Mouse (Mus musculus) B cell, adult 2 months (primary cell): ENCODE measurements around the gene P3h2.

ENCODE experiments used
- DNase-seq, 2 experiments: peaks; one replicate each; pipeline ENCODE4 v3.0.0; 2022

The P3h2 gene

DNA sequence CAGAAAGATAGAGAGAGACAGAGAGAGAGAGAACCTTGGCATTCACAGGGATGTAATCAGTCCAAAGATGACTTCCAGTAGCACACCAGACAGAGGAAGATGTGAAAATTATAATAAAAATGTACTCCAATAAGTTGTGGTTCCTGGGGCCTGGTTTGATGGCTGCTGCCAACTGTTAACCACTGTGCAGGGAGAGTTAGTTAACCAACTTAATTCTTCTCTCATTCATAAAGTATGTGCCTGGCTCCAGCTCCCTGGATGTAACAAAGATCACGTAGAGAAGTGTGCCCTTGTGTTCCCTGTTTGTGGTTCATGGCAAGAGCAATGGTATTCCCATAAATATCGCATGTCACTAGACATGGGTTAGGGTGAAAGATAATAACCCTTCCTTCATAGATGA is 128.4 kb downstream of the P3h2 start:
- no peak for DNase-seq

DNA sequence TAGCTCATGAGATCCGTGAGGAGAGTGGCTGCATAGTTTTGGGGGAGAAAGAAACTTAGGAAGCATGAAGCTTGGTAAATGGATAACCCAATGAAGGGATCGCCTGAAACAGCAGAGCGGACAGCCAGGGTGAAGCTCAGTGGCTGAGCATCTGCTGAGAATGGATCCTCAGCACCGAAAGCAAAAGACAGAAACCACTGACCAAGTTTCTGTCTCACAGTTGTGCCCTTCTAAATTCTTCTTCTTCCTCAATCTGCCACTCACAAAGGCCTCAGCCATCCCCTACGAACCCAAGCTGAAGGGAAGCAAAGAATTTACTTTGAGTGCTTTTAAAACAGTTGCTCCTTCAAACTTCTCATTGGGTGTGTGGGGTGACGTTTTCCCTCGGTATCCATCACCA is 134.3 kb downstream of the P3h2 start:
- no peak for DNase-seq

DNA sequence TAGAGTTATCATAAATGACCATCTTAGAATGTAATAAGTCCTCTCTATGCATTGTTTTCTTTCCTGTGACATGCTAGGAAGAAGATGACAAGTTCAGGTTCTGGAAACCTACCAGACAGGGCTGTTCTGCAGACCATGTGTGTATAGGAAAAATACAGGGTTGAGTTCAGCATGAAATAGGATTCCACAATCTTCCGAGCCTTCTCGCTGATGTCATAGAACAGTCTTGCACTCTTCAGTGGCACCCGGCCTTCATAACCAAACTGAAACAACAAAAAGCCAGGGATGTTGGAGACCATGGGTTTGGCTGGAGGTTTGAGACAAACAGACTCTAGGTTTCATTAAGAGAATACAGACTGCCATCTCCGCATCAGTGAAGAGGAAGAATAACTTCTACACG is 134.9 kb downstream of the P3h2 start:
- DNase-seq = no peak

DNA sequence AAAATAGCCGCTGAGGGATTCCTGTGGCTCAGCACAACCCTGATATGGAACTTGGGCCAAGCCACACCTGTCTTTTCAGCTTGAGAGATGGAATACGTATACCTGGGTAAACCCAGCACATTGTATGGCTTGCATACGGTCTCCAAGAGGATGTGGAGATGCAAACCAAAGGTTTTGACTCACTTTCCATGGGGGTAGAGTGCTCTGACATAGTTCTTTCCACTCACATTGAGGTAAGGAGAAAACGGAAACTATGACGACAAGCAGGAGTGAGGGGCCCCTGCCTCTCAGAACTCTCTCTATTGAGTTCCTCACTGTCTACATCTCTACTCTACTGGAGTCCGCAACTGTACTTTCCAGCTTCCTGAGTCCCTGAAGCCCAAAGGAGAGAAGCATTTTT is 135.4 kb downstream of the P3h2 start:
- no peak for DNase-seq

DNA sequence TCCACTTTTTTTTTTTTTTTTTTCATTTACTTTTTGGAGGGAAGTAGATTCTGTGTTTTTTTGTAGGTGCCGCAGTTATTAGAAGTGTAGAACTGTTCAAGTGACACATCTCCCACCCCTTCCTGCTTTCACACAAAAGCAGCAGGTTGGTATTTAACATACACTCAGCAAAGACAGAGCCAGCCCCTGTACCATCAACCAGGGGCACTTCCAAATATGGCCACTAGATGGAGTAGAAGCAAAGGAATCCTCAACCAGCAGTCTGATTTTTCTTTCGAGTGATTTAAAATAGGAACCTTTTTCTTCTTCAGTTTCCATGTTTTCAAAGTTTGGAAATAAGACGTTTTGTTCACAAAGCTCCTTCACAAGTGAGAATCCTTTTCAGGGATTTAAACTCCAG is 138.3 kb downstream of the P3h2 start:
- DNase-seq = peak; percentile 65 to 69

DNA sequence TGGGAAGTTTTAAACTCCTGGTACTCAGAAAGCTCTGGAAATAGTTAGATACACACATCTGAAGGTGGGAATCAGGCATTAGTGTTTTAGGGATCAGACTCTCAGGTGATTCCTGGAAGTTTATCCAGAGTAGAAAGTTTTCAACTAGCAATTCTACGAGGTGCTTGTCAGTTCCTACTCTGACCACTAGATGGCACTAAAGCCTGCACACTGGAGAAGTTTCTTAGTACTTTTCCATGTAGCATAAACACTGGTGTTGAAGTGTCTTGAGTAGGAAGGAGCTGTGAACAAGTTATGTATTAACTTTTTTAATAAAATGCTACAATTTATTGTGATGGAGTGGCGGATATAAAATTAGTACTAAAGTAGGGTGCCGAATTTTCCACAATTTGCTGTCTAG is 141.7 kb downstream of the P3h2 start:
- DNase-seq = peak; percentile 40 to 51

DNA sequence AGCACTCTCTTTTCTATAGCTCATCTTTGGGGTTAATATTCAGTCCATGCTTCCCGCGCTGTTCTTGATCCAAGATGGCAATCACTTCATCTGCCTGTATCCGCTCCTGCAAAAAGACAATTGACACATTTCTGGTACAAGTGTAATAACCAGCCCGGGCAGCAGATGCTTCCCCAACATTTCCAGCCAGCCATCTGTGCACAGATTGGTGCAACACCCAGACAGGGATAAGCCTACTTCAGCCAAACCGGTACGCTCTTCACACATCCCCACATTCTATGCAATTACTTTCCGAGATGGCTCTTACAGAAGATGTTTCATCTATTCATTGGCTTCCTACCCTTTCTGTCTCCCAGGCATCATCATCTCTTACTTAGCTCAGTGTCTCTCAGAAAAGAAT is 145.2 kb downstream of the P3h2 start:
- no peak for DNase-seq

DNA sequence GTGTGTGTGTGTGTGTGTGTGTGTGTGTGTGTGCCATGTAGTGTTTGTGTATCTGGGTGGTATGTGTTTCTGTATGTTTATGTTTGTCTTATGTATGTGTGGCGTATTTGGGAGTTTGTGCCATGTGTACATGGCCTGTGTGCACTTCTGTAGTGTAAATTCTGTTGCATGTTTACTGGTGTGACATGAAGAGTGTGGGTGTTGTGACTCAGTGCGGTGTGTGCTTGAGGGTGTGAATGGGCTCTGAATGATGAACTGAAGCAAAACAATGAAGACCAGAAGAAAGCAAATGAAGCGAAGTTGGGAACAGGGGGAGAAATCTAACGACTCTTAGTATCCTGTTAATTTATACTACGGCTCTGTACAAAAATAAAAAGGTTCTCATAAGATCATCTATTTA is 145.7 kb downstream of the P3h2 start:
- DNase-seq = no peak

DNA sequence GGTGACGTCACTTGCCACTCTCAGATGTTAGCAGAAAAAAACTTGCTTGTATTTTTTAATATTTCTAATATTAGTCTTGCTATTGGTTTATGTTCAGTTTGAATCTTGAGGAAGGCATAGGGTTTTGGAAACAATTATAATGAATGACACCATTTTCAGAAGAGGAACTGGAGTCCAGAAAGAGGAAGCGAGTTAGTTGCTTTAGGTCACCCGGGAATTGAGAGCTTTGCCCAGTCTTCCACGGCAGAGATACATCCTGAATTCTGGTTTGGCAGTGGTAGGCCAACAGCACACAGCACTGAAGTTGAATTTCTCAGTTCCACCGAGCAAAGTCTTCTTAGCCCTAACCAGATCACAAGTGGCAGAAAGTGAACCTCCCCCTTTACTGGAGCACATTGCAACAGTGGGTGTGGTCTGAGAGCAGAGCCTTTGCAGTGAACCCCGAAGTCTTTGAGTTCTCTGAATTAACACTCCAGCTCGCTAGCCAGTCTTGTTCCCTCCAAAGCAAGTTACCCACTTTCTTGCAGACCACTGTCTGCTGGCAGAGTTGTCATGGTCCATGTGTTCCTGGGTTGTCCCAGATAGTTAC is 146.8 kb downstream of the P3h2 start:
- peak; percentile 29 to 40 for DNase-seq

DNA sequence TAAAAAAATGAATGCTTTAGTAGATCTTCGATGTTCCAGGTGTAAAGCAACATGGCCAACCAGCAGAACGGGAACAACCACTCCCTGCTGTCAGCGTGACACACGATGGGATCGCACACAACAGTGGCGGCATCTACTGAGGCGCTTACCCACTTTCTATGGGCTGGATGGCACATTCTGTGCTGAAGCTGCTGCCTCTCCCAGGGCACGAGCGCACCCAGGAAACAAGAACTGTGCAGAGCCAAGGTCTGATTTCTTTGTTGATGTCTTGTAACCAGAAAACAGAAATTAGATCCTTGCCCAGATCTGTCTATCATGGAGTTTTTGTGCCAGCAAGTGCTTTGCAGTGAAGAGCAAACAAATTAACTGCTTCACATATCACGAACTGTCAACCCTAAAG is 147.4 kb downstream of the P3h2 start:
- peak in 1 of 2 experiments; percentile 0 for DNase-seq

DNA sequence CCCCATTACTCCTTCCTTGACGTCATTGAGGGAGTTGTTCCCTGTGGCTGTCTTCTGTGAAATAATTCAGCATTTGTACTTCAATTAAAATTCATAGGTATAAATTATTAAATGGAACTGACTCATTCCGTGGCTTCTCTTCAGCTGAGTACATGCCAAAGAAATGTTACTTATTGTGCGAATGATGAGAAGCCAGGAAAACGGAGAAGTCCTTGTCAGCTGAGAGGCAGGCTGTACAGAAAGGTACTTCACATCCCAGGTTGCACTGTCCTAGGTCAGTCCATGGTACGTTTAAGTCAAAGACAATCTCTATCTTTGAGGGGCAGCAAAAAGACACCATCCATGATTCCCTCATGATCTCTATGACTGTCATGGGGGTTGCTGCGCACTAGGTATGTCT is 148.8 kb downstream of the P3h2 start:
- DNase-seq = no peak

DNA sequence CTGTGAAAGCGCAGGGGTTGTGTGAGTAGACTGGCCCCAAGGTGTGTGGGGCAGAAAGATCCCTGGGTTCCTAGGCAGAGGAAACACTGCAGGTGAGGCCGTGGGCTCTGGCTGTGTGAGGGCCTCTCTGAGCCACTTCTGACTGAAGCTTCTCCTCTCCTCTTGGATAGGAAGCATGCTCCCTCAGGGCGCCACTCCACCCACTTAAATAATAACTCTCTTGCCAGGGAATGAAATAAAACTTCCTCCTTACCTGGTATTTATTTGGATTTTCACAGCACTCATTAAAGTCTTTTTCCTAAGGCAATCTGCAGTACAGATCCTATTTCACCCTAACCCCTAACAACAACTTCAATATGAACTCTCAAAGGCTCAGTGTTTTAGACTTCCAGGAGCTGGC is 151.0 kb downstream of the P3h2 start:
- no peak for DNase-seq

DNA sequence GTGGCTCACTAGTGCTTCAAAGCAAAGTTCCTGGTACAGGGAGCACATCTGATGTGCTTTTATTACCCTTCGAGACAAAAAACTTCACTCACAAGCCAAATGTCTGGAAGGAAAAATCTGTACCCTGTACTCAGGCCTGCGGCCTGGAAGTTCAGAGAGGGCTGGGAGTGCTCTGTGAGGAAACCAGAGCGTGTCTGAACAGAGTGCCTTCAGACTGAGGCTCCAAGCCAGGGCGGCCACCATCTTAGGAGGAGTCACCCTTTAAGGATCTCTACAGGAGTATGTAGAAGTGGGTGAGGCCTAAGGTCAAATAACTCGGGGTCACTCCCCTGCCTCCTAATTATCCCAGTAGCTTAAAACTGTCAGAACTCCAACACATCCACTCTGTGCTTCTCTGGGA is 152.2 kb downstream of the P3h2 start:
- DNase-seq = no peak

DNA sequence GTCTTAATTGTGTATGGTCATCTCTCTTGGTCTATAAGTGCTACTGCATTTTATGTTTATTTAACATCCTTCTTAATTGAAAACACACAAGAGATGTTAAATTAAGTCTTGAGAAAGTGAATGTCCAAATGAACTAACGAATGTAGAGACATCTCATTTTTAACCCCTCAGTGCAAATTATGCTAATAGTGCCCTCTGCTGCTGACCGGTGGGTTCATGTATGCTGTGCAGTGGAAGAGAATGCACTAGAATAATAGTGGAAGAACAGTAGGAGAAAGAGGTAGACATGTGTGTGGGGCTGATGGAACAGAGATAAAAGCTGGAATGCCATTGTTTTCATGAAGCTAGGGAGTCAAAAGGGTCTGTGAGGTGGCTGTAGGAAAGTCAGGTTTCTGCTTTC is 153.6 kb downstream of the P3h2 start:
- no peak for DNase-seq

DNA sequence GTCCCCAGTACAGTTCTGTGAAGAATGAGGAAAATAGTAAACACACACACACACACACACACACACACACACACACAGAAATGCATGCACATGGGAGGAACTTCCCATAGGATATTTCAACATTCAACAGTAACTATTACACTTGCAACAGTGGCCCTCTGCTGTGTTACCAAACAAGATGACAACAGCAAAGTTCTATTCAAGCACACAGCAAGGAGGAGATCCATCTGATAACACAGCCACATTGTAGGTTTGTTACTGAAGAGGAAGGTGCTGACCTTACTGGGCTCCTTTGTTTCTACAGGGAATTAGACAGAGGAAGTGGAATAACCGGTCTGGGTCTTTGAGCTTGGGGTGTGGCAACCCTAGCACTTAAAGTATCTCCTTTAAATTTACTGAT is 157.5 kb downstream of the P3h2 start:
- no peak for DNase-seq

DNA sequence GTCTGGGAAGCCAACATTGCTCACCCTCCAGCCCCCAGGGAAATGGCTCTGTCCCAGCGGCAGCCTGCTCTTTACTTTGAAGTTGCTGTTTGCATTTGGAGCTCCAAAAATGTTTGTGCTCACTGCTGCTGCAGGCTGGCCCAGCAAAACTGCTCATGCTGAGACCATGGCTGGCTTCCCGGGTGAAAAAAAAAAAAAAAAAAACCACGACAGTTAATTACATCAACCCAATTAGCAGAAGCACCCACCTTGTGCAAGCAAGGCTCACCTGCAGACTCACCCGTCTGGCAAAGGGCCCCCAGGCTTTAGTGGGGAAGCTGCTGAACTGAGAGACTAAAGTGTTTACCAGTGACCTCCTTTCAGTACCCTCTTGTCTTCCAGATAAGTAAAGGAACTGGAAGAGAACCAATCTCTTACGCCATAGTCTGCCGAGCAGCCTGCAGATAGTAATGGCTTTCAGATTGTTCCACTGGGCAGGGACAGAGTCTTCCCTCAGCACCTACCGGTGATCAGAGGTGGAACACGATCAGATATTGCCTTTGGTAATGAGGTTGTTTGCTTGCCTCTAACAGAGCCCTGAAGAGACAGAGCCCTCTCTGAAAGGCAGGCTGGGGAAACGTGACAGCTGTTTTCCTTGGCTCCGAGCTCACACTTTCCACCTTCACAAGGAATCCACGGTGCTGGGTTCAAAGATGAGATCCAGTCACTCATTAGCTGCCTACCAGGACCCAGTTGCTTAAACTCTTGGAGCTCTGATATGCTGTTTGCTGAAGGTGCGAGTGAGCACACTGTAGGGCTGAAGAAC is 160.2 kb downstream of the P3h2 start:
- no peak for DNase-seq

DNA sequence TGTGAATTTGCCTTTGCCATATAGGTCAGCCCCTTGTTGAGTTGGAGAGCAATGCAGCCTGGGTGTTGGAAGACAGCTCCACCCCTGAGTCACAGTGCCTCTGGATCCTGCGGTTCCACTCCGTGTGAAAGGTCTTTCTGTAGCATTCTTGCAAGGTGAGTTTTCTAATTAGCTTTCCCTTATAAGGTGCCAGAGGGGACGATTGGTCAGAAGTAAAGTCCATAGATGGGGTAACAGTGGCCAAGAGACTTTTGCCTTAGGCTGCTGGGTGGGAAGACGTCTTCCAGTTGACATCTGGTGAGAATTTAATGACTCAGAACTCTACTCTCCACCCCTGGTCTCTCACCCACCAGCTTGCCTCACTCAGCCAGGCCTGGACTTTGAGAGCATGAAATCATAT is 163.3 kb downstream of the P3h2 start:
- no peak for DNase-seq

DNA sequence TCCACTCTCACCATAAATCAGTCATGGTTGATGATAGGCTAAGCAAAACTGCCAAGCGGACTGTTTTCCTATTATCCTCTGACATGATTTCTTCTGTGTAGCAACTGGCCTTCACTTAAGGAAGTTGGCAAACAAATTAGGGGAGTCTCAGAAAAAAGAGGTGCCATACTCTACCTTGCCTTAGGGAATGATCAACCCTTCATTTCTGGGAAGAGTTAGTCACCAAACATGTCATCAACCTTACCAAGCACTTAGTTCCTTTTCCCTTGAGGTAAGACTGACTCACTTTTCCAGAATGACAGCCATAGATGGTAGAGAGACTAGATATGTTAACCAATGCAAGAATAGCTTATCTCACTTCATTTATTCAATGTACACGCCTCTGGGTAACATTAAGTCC is 171.4 kb downstream of the P3h2 start:
- DNase-seq = no peak

DNA sequence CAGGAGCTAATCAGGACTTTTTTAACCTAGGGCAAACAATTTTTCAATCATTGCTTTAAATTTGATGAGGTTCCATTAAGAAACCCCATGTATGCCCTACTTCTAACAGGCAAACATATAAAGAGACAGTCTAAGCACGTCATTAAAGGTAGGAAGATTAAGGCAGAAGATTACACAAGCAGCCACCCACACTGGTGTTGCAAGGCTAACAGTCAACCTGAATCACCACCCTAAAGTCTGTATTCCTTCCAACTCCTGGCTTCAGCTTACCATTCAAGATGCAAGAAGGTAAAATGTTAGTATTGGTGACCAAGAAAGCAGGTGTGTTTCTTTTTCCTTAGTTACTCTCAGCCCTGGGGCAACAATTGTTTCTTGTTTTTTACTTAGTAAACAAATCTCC is 193.4 kb downstream of the P3h2 start:
- DNase-seq = no peak
